Mouse (Mus musculus): ENCODE results near the gene Prkar2b. TPM values are rescaled to one million over a fixed set of nuclear protein-coding genes. Genes with fewer than 3 reads are reported as not detected.
"Not testable (repeated sequence)": the region's sequence is repeated elsewhere in the genome, so short reads cannot be mapped to it uniquely, and the experiment has no call there.

Gene Prkar2b
- polyA plus RNA-seq, 1 experiment from 2014 or later, result 31.1 TPM

DNA sequence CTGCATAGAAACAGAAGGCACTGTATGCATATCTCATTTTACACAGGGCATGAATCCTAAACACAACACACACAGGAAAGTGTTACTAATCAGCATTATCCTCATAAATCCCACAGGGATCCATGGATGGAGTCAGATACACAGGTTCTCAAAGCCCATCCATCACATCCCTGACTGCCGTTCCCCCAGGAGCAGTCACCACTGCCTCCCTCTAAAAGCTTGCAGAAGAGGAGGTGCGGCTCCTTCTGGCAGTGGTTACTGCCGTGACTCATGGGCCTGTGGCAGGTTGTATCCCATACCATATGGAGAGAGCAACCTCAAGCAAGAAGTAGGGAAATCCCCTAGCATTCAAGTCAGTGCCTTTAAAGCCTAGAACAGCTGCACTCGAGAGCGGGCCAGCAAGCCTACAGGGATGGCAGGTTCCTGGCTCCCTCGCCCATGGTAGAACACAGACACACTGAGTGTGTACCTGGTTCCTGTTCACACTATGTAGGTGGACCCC, 45.8 kb downstream of the Prkar2b start:
- no peaks in the 10 kb centered on the region; the same call in 1 of the 2 replicates for H3K36me3 ChIP-seq (replicated peaks)
- no peak overlapping the region for H3K4me3 ChIP-seq
- WGBS, result 73% methylated on average over 6 of the region's 6 CpGs
- no peaks in the 10 kb centered on the region for H3K9me3 ChIP-seq
- no peak for DNase-seq (ENCODE audit: extremely low spot score, low spot score)
- H3K27me3 ChIP-seq (ENCODE audit: poor library complexity, severe bottlenecking), result no peaks in the 10 kb centered on the region
- H3K4me1 ChIP-seq, result peaks cover 23% of the 10 kb centered on the region; the same call in 1 of the 2 replicates
- no peak overlapping the region for H3K27ac ChIP-seq

DNA sequence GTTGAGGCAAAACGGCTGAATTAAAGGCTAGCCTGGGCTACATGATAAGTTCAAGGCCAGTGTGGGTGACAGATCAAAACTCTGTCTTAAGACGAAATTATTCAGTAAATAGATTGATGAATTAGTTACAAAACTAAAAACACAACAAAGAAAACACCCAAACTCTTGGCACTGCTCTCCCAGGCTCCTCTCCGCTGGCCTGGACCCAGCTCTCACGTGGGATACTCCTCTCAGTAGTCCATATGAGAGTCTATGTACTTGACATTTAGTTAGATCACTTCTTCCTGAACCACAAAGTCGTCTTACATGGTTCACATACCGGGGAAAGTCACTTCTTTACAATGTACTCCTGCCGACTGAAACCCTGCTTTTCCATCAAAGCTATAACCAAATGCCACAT, 46.3 kb downstream of the Prkar2b start:
- 79% methylated on average over 7 of the region's 7 CpGs for WGBS
- H3K27me3 ChIP-seq (ENCODE audit: poor library complexity, severe bottlenecking), result no peaks in the 10 kb centered on the region
- H3K27ac ChIP-seq, result no peak overlapping the region
- DNase-seq (ENCODE audit: extremely low spot score, low spot score), result no peak
- no peak overlapping the region for H3K4me3 ChIP-seq
- no peaks in the 10 kb centered on the region for H3K9me3 ChIP-seq
- peaks cover 23% of the 10 kb centered on the region; the same call in 1 of the 2 replicates for H3K4me1 ChIP-seq
- H3K36me3 ChIP-seq (replicated peaks), result no peaks in the 10 kb centered on the region; the same call in 1 of the 2 replicates

DNA sequence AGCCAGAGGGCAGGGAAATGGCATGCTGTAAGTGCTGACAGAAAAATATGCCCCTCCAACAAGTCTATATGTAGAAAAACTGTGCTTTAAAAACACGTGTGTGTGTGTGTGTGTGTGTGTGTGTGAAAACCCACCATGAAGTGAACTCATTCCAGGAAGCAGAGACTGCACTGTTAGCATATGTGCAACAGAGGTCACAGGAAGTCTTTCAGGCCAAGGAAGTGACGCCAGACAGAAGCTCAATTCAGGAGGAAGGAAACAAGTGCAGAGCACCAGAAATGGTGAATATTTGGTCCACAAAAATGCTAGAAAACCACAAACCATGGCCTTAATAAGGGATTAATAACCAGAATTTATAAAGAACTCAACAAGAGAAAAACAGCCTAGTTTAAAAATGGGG, 48.9 kb downstream of the Prkar2b start:
- H3K9me3 ChIP-seq, result no peaks in the 10 kb centered on the region
- no peak for DNase-seq (ENCODE audit: extremely low spot score, low spot score)
- H3K27me3 ChIP-seq (ENCODE audit: poor library complexity, severe bottlenecking), result no peaks in the 10 kb centered on the region
- H3K4me3 ChIP-seq, result no peak overlapping the region
- H3K36me3 ChIP-seq (replicated peaks), result no peaks in the 10 kb centered on the region; the same call in 1 of the 2 replicates
- no peak overlapping the region for H3K27ac ChIP-seq
- peaks cover 13% of the 10 kb centered on the region; the same call in 1 of the 2 replicates for H3K4me1 ChIP-seq
- WGBS, result 56% methylated on average over 2 of the region's 2 CpGs

DNA sequence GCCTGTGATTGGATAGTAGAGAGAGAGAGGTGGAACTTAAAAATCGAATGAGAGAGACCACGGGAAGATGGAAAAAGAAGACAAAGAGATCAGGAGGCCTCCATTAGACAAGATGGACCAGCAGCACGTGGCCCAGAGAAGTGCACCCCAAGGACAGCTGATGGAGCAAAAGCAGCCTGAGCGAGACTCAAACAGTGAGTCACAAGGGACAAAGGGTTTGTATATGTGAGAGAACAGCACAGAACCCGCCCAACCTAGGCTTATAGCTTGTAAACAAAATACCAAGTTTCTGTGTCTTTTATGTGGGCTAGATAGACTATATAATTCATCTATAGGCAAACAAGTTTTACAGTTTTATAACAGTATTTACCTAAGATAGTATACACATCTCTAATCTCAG, 50.0 kb downstream of the Prkar2b start:
- 89% methylated on average over 5 of the region's 5 CpGs for WGBS
- H3K9me3 ChIP-seq, result no peaks in the 10 kb centered on the region
- no peak overlapping the region for H3K27ac ChIP-seq
- no peaks in the 10 kb centered on the region for H3K27me3 ChIP-seq (ENCODE audit: poor library complexity, severe bottlenecking)
- no peaks in the 10 kb centered on the region; the same call in 1 of the 2 replicates for H3K36me3 ChIP-seq (replicated peaks)
- peaks cover 13% of the 10 kb centered on the region; the same call in 1 of the 2 replicates for H3K4me1 ChIP-seq
- no peak overlapping the region for H3K4me3 ChIP-seq
- no peak for DNase-seq (ENCODE audit: extremely low spot score, low spot score)

DNA sequence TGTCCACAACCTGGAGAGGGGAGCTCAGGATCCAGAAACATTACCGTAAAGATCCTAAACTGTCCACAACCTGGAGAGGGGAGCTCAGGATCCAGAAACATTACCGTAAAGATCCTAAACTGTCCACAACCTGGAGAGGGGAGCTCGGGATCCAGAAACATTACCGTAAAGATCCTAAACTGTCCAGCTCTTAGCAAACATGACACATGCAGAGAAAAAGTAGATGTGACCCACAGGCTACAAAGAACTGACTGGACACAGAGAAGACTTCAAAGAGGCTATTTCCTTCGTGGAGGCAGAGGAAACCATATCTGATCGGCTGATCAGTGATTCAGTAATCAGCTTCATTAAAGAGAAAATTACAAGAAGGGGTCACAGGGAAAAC, 51.1 kb downstream of the Prkar2b start:
- not testable (repeated sequence) for H3K27me3 ChIP-seq (ENCODE audit: poor library complexity, severe bottlenecking); H3K4me1 ChIP-seq; H3K36me3 ChIP-seq (replicated peaks); DNase-seq (ENCODE audit: extremely low spot score, low spot score); H3K4me3 ChIP-seq; H3K9me3 ChIP-seq; H3K27ac ChIP-seq
- WGBS, result 50% methylated on average over 5 of the region's 6 CpGs

DNA sequence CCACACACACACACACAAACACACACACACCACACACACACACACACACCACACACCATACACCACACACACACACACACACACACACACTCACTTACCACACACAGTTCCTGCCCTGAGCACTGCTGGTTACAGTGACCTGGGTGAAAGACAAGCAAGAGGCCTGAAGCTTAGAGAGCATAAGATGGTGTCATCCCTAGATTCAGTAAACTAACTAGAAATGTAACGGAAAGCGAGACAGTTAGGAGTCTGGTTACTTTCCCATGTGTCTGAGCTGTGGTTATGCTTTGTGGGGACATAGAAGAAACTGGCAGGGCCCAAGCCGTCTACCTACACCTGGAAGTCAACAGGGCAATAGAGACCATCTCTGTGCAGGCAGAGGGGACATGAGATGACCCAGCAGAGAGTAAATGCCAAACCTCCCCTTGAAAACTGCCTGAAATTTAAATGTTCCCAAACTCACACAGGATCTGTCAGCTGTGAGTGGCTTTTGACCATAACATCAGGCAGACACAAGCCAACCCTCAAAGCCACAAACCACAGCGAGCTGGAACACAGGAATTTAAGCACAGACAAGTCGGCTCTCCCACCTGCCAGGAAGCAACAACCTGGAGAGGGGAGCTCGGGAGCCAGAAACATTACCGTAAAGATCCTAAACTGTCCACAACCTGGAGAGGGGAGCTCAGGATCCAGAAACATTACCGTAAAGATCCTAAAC, 51.7 kb downstream of the Prkar2b start:
- Histone ChIP-seq H3K27ac (0 out of 2 replicates have a peak overlapping the region, but pooled peaks have one; percentile 35), H3K4me3 (no peak overlapping the region), H3K4me1 (peaks cover 8% of the 10 kb centered on the region; the same call in 1 of the 2 replicates), H3K27me3 (ENCODE audit: poor library complexity, severe bottlenecking) (no peaks in the 10 kb centered on the region), H3K36me3 (replicated peaks) (no peaks in the 10 kb centered on the region; the same call in 1 of the 2 replicates), H3K9me3 (peaks cover 6% of the 10 kb centered on the region; the same call in 1 of the 2 replicates)
- DNase-seq (ENCODE audit: extremely low spot score, low spot score), result no peak
- WGBS, result 21% methylated on average over 8 of the region's 8 CpGs

DNA sequence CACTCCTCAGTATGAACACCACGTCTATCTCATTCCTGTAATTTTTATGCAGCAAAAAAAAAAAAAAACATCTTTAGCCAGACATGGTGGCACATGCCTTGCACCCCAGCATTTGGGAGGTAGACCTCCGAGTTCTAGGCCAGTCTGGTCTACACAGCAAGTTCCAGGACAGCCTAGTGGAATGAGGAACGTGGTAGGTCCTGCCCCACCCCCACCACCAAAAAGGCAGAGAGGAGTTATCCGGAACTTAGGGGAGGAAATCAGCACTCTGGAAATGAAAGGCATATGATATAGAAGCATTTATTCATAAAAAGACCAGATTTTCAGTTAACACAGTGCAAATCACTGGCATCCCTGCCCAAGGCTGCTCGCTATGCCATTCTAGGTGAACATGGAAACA, 52.4 kb downstream of the Prkar2b start:
- Histone ChIP-seq H3K4me1 (peaks cover 8% of the 10 kb centered on the region; the same call in 1 of the 2 replicates), H3K4me3 (no peak overlapping the region), H3K27ac (no peak overlapping the region), H3K36me3 (replicated peaks) (no peaks in the 10 kb centered on the region; the same call in 1 of the 2 replicates), H3K27me3 (ENCODE audit: poor library complexity, severe bottlenecking) (no peaks in the 10 kb centered on the region), H3K9me3 (peaks cover 8% of the 10 kb centered on the region; the same call in 1 of the 2 replicates)
- no peak for DNase-seq (ENCODE audit: extremely low spot score, low spot score)
- WGBS, result 86% methylated on average over 5 of the region's 5 CpGs

DNA sequence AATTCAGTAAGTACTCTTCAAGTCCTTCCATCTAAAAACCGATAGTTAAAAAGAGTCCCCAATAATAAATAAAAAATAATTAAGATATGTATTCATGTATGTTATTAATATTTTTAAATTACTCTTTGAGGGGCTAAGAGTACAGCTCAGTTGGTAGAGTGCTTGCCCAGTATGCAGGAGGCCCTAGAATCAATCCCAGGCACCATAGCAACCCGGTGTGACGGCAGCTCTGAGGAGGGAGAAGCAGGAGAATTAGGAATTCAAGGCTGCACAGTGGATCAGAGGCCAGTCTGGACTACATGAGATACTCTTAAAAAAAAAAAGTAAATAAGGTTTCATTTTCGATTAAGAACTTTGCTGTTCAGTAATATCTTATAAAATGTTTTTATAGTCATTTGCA, 53.5 kb downstream of the Prkar2b start:
- H3K36me3 ChIP-seq (replicated peaks), result no peaks in the 10 kb centered on the region; the same call in 1 of the 2 replicates
- H3K27me3 ChIP-seq (ENCODE audit: poor library complexity, severe bottlenecking), result no peaks in the 10 kb centered on the region
- H3K27ac ChIP-seq, result no peak overlapping the region
- H3K4me1 ChIP-seq, result peaks cover 5% of the 10 kb centered on the region; the same call in 1 of the 2 replicates
- no peak overlapping the region for H3K4me3 ChIP-seq
- H3K9me3 ChIP-seq, result peaks cover 8% of the 10 kb centered on the region; the same call in 1 of the 2 replicates
- no peak for DNase-seq (ENCODE audit: extremely low spot score, low spot score)
- WGBS, result 88% methylated on average over 4 of the region's 4 CpGs

DNA sequence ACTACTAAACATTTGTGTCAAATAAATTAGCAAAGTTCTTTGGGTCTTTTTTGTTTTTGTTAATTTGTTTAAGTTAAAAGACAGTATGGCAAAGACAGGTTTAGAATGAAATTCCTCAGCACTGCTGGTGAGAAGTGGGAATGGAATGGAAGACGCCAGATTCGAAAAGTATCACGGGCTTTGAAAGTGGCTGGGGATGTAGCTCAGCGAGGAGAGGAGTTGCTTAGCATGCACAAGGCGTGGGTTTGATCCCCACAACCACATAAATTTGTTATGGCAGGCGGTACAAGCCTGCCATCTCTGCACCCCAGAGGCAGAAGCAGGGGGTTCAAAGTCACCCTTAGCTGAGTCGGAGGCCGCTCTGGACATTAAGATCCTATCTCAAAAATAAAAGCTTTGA, 54.1 kb downstream of the Prkar2b start:
- Histone ChIP-seq H3K4me1 (peaks cover 5% of the 10 kb centered on the region; the same call in 1 of the 2 replicates), H3K9me3 (peaks cover 8% of the 10 kb centered on the region; the same call in 1 of the 2 replicates), H3K4me3 (no peak overlapping the region), H3K27me3 (ENCODE audit: poor library complexity, severe bottlenecking) (no peaks in the 10 kb centered on the region), H3K36me3 (replicated peaks) (no peaks in the 10 kb centered on the region; the same call in 1 of the 2 replicates), H3K27ac (no peak overlapping the region)
- no peak for DNase-seq (ENCODE audit: extremely low spot score, low spot score)
- WGBS, result 93% methylated on average over 8 of the region's 8 CpGs

DNA sequence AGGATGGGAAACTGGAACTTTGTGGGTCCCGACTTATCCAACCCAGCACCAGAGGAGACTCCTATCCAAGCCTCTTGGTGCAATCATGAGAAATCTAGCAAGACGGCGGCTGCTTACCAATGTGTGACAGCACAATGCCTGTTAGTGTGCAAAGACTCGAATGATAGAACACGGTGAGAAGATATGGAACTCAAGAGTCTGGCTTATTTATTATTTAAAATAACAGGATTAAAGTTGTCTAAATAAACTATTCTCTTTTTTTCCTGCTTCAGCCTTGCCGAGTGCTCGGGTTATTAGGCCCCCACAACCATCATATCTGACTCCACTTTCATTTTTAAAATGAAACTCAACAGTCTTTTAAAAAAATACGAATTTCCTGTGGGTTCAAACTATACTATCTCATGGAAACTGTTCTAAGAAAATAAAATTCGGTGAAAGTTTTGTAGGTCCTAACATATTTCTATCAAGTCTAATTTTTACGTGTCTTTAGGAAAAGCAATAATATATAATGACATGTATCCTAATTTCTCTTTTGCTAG, 54.6 kb downstream of the Prkar2b start:
- 92% methylated on average over 10 of the region's 10 CpGs for WGBS
- DNase-seq (ENCODE audit: extremely low spot score, low spot score), result no peak

DNA sequence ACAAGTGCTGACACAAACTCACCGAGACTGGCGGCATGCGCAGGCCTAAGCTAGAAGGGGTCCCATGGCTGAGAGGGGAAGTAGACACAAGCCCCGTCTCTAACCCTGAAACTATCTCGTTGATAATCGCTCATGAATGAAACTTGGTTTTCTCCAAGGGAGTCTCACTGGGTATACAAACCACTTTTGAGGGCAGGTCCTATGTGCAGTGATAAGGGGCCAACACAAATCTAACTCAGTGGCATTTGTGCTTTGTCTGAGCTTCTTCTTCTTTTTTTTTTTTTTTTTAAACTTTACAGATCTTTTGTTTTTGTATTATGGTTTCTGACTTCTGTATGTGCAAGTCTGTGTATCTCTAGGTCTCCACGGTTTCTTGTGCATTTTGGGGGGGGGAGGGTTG, 60.6 kb downstream of the Prkar2b start:
- H3K4me1 ChIP-seq, result no peaks in the 10 kb centered on the region
- peaks cover 8% of the 10 kb centered on the region; the same call in 1 of the 2 replicates for H3K9me3 ChIP-seq
- H3K36me3 ChIP-seq (replicated peaks), result no peaks in the 10 kb centered on the region
- no peak overlapping the region for H3K4me3 ChIP-seq
- WGBS, result 91% methylated on average over 7 of the region's 7 CpGs
- DNase-seq (ENCODE audit: extremely low spot score, low spot score), result no peak
- H3K27me3 ChIP-seq (ENCODE audit: poor library complexity, severe bottlenecking), result no peaks in the 10 kb centered on the region
- no peak overlapping the region for H3K27ac ChIP-seq

More for the DNA sequence above, 54.6 kb downstream of the Prkar2b start:
- H3K4me1 ChIP-seq, result peaks cover 5% of the 10 kb centered on the region; the same call in 1 of the 2 replicates
- no peak overlapping the region for H3K4me3 ChIP-seq
- H3K9me3 ChIP-seq, result peaks cover 8% of the 10 kb centered on the region; the same call in 1 of the 2 replicates
- H3K27ac ChIP-seq, result no peak overlapping the region
- no peaks in the 10 kb centered on the region; the same call in 1 of the 2 replicates for H3K36me3 ChIP-seq (replicated peaks)
- H3K27me3 ChIP-seq (ENCODE audit: poor library complexity, severe bottlenecking), result no peaks in the 10 kb centered on the region

DNA sequence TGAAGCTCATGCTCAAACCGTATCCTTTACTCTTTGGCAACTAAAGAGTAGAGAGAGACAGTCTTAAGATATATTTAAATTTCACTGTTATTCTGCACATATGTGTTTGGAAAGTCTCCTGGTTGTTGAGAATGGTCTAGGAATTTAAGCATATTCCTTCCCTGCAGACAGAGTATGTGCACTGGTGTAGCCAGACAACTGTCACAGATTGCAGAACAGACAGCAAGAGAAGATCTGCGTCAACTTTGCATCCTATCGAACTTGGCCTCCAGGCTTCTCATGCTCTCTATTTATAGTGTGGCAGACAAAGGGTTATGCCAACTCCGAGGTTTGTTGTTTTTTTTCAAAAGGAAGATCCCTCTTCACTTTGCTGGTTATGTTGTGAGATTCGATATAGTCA, 62.4 kb downstream of the Prkar2b start:
- Histone ChIP-seq H3K4me3 (no peak overlapping the region), H3K36me3 (replicated peaks) (no peaks in the 10 kb centered on the region), H3K27ac (no peak overlapping the region), H3K9me3 (no peaks in the 10 kb centered on the region), H3K4me1 (no peaks in the 10 kb centered on the region), H3K27me3 (ENCODE audit: poor library complexity, severe bottlenecking) (no peaks in the 10 kb centered on the region)
- 88% methylated on average over 5 of the region's 5 CpGs for WGBS
- no peak for DNase-seq (ENCODE audit: extremely low spot score, low spot score)
